Mouse (Mus musculus): ENCODE results near the gene Dse. TPM values are rescaled to one million over a fixed set of nuclear protein-coding genes. Genes with fewer than 3 reads are reported as not detected.

The Dse gene
- polyA plus RNA-seq, 1 experiment from 2014 or later: 7.6 TPM

DNA sequence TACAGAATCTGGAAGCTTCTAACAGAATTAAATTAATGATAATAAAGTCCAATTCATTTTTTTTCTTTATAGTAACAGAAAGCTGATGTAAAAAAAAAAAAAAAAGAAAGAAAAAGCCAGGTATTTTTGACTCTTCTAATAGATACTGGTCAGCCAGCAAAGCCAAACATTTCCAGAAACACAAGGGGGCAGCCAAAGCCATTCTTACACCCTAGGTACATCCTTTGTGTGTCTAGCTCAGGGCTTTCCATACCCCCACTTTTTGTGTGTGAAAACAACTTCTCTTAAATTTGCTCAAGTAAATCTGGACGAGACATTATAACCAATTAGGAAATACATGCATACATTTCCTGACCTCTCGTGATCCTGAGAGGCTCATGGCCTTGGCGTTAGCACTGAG lies 55.7 kb downstream of the Dse start:
- Histone ChIP-seq H3K4me2 (no peak overlapping the region), H3K9me3 (no peaks in the 10 kb centered on the region), H3K4me1 (no peaks in the 10 kb centered on the region), H3K27ac (no peak overlapping the region), H3K36me3 (replicated peaks) (no peaks in the 10 kb centered on the region), H3K9ac (no peak overlapping the region), H3K4me3 (no peak overlapping the region), H3K27me3 (replicated peaks) (no peaks in the 10 kb centered on the region)
- WGBS: 89% methylated on average over 3 of the region's 3 CpGs
- ATAC-seq (replicated peaks): no peak

DNA sequence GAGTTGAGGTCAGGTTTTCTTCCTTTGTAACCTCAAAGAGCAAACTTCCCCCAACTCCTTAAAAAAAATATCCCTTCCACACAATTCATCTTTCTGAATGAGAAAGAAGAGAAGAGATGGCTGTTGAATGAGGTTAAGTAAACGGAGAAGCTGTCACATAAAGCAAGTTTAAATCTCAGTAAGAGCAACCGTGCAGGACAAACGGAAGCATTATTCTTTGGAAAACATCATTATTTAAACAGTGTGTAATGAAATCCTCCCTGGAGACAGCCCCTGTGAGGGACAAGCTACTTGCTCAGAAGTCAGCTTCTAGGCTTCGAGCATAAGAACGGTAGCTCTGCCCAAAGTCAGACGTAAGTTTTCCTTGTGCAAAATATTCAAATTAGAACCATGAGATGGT lies 57.1 kb downstream of the Dse start:
- Histone ChIP-seq H3K4me2 (no peak overlapping the region), H3K9me3 (no peaks in the 10 kb centered on the region), H3K4me3 (no peak overlapping the region), H3K36me3 (replicated peaks) (no peaks in the 10 kb centered on the region), H3K27ac (no peak overlapping the region), H3K9ac (no peak overlapping the region), H3K4me1 (no peaks in the 10 kb centered on the region), H3K27me3 (replicated peaks) (no peaks in the 10 kb centered on the region)
- no peak for ATAC-seq (replicated peaks)
- 51% methylated on average over 6 of the region's 6 CpGs for WGBS

DNA sequence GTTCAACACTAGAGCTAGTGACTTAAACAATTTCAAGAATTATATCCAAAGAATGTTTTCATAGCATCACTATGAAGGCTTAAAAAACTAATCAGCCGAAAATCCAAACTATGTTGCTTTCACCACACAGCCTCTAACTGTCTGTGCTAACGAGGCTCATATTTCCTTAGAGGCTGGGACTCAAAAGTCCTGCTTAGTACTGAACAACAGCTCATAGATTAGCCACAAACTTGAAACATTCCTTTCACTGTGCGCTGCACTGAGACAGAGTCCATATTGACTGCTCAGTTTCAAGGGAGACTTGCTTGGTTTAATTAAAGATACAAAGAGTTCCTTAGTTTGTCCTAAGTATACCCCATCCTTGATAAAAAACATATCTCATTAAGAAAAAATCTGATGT lies 57.7 kb downstream of the Dse start:
- no peaks in the 10 kb centered on the region for H3K36me3 ChIP-seq (replicated peaks)
- WGBS: 79% methylated on average over 3 of the region's 3 CpGs

DNA sequence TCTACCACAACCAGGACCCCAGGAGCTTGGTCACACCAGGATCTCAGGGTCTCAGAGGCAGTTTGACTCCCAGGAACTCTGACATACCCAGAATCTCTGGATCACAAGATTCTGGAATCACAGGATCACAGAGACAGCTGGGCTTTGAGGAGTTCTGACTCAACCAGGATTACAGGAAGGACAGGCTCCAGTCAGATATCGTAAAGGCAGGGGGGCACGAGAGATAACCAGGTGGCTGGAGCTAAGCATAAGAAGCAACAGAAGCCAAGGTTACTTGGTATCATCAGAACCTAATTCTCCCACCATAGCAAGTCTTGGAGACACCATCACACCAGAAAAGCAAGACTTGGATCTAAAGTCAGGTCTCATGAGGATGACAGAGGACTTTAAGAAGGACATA lies 65.8 kb downstream of the Dse start:
- no peak overlapping the region for H3K27ac ChIP-seq
- no peak overlapping the region for H3K4me3 ChIP-seq
- no peak for ATAC-seq (replicated peaks)
- H3K36me3 ChIP-seq (replicated peaks): no peaks in the 10 kb centered on the region
- H3K27me3 ChIP-seq (replicated peaks): no peaks in the 10 kb centered on the region
- 97% methylated on average over 2 of the region's 2 CpGs for WGBS
- H3K9me3 ChIP-seq: no peaks in the 10 kb centered on the region
- H3K4me2 ChIP-seq: no peak overlapping the region
- no peak overlapping the region for H3K9ac ChIP-seq
- H3K4me1 ChIP-seq: no peaks in the 10 kb centered on the region

More for the DNA sequence above, 57.7 kb downstream of the Dse start:
- no peaks in the 10 kb centered on the region for H3K9me3 ChIP-seq
- no peak overlapping the region for H3K4me2 ChIP-seq
- no peak overlapping the region for H3K4me3 ChIP-seq
- no peaks in the 10 kb centered on the region for H3K4me1 ChIP-seq
- no peak overlapping the region for H3K27ac ChIP-seq
- H3K9ac ChIP-seq: no peak overlapping the region
- no peaks in the 10 kb centered on the region for H3K27me3 ChIP-seq (replicated peaks)
- no peak for ATAC-seq (replicated peaks)

DNA sequence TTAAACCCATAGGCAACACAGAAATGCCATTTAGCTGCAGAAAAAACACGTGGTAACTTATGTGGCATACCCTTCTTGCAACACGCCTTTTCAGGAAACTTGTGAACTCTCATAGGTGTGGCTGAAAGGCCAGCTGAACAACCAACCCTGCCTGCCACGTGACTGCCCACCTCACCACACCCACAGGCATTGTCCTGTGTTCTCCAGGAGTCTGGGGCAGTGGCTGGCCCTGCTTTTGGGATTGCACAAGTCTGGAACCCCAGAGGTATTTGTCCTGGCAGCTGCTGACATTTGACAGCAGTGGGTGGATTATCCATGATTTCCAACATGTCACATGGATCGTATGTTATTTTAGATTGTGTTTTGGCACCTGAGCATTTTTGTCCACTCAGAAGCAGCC lies 67.7 kb downstream of the Dse start:
- Histone ChIP-seq H3K4me2 (no peak overlapping the region), H3K9me3 (no peaks in the 10 kb centered on the region), H3K9ac (no peak overlapping the region), H3K36me3 (replicated peaks) (no peaks in the 10 kb centered on the region), H3K4me1 (no peaks in the 10 kb centered on the region), H3K27me3 (replicated peaks) (no peaks in the 10 kb centered on the region), H3K4me3 (no peak overlapping the region), H3K27ac (no peak overlapping the region)
- 72% methylated on average over 4 of the region's 4 CpGs for WGBS
- no peak for ATAC-seq (replicated peaks)

DNA sequence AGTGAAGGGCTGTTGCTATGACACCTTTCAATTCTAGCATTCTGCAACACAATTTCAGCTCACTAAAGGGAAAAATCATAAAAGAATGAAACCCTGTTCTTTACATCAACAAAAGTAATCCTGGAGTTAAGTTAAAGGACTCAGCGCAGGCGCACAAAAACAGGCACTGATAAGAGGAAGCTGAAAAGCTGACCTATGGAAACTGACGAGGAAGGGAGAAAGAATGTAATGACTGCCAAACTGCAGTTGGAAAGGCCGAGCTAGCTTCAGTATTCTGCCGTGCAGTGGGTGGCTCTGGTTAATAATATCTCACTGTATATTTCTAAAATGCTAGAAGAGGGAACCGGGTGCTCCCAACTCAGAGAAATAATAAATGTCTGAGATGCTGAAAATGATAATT lies 69.5 kb downstream of the Dse start:
- WGBS: 62% methylated on average over 6 of the region's 6 CpGs
- Histone ChIP-seq H3K27ac (no peak overlapping the region), H3K4me2 (no peak overlapping the region), H3K4me3 (no peak overlapping the region), H3K4me1 (no peaks in the 10 kb centered on the region), H3K27me3 (replicated peaks) (no peaks in the 10 kb centered on the region), H3K9me3 (no peaks in the 10 kb centered on the region), H3K9ac (no peak overlapping the region), H3K36me3 (replicated peaks) (no peaks in the 10 kb centered on the region)
- ATAC-seq (replicated peaks): no peak

DNA sequence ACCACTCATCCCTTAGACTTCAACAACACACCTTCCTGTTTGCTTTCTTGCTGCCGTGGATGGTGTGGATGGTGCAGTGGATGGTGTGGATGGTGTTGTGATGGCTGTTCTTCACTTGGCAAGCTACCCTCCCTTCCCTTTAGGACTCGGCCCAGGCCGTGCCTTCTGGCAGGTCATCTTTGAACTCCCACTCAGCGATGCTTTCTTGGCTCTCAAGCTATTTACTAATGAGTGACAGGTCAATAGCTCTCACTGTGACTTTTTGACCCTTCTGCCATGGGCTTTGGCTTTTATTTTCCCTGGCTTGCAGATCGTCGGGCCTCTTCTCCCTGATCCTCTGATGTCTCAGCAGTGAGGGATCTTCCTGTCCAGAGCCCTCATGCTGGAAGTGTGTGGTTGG lies 71.1 kb downstream of the Dse start:
- WGBS: 22% methylated on average over 6 of the region's 6 CpGs
- Histone ChIP-seq H3K4me2 (no peak overlapping the region), H3K36me3 (replicated peaks) (no peaks in the 10 kb centered on the region), H3K4me3 (no peak overlapping the region), H3K9me3 (no peaks in the 10 kb centered on the region), H3K27ac (no peak overlapping the region), H3K4me1 (no peaks in the 10 kb centered on the region), H3K9ac (no peak overlapping the region), H3K27me3 (replicated peaks) (no peaks in the 10 kb centered on the region)
- no peak for ATAC-seq (replicated peaks)

DNA sequence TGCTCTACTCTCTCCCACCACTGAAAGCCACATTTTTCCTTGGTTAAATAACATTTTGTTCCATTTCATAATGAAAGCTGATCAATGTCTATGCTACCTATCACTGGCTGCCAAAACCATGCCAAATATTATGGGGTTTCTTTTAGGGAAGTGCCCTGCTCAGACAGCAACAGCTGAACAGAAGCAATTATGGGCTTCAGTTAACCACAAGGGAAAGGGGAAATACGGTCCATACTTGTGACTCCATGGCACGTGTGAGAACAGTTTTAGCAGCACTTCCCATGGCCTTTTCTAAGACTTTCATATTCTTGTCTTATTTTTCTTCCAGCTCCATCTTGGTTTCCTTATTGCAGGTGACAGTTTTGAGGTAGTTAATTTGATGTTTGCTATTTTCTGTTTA lies 76.2 kb downstream of the Dse start:
- H3K36me3 ChIP-seq (replicated peaks): no peaks in the 10 kb centered on the region
- peaks cover 5% of the 10 kb centered on the region; the same call in 1 of the 2 replicates for H3K4me1 ChIP-seq
- no peak overlapping the region for H3K9ac ChIP-seq
- H3K4me2 ChIP-seq: no peak overlapping the region
- H3K27me3 ChIP-seq (replicated peaks): no peaks in the 10 kb centered on the region
- 87% methylated on average over 2 of the region's 2 CpGs for WGBS
- no peak overlapping the region for H3K4me3 ChIP-seq
- H3K27ac ChIP-seq: no peak overlapping the region
- ATAC-seq (replicated peaks): no peak
- no peaks in the 10 kb centered on the region for H3K9me3 ChIP-seq

DNA sequence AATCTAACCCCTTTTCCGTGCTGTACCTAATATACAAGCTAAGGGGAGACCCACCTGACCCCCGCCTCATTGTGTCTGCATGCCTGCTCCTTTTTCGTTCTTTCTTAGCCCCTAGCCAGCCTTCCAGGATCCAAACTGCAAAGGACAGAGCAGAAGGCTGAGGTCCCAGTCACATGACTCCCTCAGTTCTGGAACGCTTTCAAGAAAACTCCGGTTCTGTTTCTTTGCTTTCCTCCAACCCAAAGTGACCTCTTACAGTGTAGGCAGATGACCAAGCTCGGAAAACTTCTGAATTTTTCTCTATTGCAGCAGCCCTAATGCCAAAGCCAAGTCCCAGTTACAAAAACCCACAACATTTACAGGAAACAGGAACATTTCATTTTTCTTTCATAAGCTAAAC lies 79.1 kb downstream of the Dse start:
- Histone ChIP-seq H3K27me3 (replicated peaks) (no peaks in the 10 kb centered on the region), H3K4me1 (peaks cover 5% of the 10 kb centered on the region; the same call in 1 of the 2 replicates), H3K36me3 (replicated peaks) (no peaks in the 10 kb centered on the region), H3K9me3 (no peaks in the 10 kb centered on the region), H3K9ac (no peak overlapping the region), H3K4me3 (no peak overlapping the region), H3K27ac (no peak overlapping the region), H3K4me2 (no peak overlapping the region)
- no peak for ATAC-seq (replicated peaks)
- WGBS: 81% methylated on average over 6 of the region's 6 CpGs

DNA sequence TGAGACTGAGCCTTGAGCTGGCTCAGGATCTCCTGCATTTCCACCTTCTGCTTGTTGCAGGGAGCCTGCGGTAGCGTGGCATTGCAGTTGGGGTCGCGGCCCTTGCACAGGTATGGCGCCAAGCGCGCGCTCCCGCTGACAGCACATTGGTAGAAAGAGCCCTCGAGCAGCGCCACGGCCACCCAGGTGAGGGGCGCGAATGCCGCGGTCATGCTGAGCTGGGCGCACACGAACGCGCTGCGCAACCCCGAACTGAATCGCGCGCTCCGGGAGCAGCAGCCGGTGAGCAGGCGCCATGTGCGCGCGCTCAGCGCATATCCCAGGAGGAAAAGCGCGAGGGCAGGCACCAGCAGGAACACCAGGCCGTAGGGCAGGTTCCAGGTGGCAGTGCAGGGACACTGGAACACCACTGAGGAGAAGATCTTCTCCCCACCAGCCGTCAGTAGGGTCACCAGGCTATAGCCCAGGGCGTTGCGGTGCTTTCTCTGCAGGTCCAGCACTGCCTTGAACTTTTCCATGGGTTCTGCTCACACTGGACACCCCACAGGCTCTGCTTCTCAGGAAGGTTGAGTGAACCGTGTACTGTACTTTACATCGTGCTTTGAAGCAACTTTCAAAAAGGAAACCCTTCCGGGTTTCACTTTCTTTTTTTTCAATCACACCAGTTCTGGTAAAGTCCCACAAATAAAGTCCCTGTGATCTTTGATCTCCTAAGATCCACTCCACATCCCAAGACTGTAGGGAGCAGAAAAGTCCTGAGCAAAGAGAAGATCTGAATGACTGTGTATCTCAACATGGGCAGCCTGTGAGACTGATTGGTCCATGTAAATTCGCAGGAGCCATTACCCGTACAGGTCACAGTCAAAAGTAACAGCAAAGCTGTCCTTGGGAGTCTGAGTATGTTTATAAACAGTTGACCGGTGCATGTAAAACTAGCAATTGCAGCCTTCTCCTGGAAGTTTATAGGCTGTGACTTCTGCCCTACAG lies 79.8 kb downstream of the Dse start, which contains the start of gene Calhm6:
Gene Calhm6, minus strand, starts transcription at position 593 of the 987 bp plus-strand sequence.
- Histone ChIP-seq H3K4me3 (peak within 1 kb of the TSS; percentile 57), H3K27ac (no peak within 1 kb of the TSS), H3K9ac (peak within 1 kb of the TSS; percentile 61), H3K36me3 (replicated peaks) (no peaks in the 10 kb centered on the region), H3K4me2 (peak within 1 kb of the TSS; percentile 83), H3K27me3 (replicated peaks) (no peaks in the 10 kb centered on the region), H3K4me1 (peaks cover 5% of the 10 kb centered on the region; the same call in 1 of the 2 replicates), H3K9me3 (no peaks in the 10 kb centered on the region)
- 16% methylated on average over 44 of the region's 44 CpGs for WGBS
- ATAC-seq (replicated peaks): peak; percentile 92

DNA sequence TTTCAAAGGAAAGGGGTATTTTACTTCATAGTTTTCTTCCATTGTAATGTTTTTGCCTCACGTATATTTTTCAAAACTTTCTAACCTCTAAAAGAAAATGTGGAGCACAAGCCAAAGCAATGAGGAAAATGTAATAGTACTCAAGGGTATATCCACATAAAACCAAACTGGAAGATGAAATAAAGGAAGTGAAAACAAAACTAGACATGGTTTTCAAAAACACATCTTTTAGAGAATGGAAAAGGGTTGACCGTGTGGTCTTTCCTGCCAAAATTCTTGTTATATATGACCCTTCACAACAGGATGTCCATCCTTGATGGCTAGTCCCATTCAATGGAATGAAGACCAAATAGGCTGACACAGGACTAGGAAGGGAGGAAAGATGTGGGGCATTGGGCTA lies 89.1 kb downstream of the Dse start:
- H3K36me3 ChIP-seq (replicated peaks): no peaks in the 10 kb centered on the region
- no peak for ATAC-seq (replicated peaks)
- no peaks in the 10 kb centered on the region for H3K4me1 ChIP-seq
- H3K4me2 ChIP-seq: no peak overlapping the region
- H3K27ac ChIP-seq: no peak overlapping the region
- WGBS: 96% methylated on average over 2 of the region's 2 CpGs
- H3K27me3 ChIP-seq (replicated peaks): no peaks in the 10 kb centered on the region
- H3K4me3 ChIP-seq: no peak overlapping the region
- no peaks in the 10 kb centered on the region for H3K9me3 ChIP-seq
- no peak overlapping the region for H3K9ac ChIP-seq

DNA sequence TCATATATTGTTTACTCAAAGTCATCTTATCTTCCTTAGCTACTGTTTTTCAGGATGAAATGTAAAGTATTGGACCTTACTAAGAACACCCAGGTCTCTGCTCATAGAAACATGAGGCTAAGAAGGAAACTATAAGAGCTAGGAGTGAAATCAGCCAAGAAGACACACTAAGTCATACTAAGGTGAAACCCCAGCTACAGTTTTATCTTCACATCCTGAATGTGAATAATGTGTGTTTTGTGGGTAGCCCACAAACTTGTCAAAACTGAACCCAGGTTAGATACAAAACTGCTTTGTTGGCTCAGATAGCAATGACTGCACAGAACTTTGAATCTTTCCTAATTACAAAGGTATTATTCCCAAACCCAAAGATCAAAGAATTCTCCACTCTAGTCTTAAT lies 89.7 kb downstream of the Dse start:
- no peak for ATAC-seq (replicated peaks)
- no peak overlapping the region for H3K9ac ChIP-seq

DNA sequence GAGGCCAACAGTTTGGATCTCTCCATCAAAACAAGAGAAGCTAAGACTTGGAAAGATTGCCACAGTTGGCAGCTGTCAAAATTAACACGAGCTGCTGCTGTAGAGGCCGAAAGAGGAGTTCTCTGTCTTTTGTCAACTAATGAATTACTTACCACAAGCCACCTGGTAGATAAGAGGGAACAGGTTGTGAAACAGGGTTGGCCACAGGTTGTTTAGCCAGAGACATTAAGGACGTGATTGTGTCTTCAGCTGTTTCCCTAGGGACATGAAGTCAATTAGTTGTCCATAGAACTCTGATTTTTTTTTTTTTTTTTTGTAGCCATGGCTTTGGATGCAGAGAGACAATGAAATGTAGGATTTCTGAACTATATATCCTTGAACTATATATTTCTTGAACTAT lies 90.4 kb downstream of the Dse start:
- H3K4me3 ChIP-seq: no peak overlapping the region
- no peaks in the 10 kb centered on the region for H3K4me1 ChIP-seq
- H3K4me2 ChIP-seq: no peak overlapping the region
- no peak overlapping the region for H3K27ac ChIP-seq
- no peaks in the 10 kb centered on the region for H3K9me3 ChIP-seq
- no peak overlapping the region for H3K9ac ChIP-seq
- H3K27me3 ChIP-seq (replicated peaks): no peaks in the 10 kb centered on the region
- 80% methylated on average over 3 of the region's 3 CpGs for WGBS
- no peaks in the 10 kb centered on the region for H3K36me3 ChIP-seq (replicated peaks)
- no peak for ATAC-seq (replicated peaks)

More for the DNA sequence above, 89.7 kb downstream of the Dse start:
- no peaks in the 10 kb centered on the region for H3K4me1 ChIP-seq
- H3K9me3 ChIP-seq: no peaks in the 10 kb centered on the region
- H3K27ac ChIP-seq: no peak overlapping the region
- H3K27me3 ChIP-seq (replicated peaks): no peaks in the 10 kb centered on the region
- H3K36me3 ChIP-seq (replicated peaks): no peaks in the 10 kb centered on the region
- no peak overlapping the region for H3K4me2 ChIP-seq
- H3K4me3 ChIP-seq: no peak overlapping the region
